Comparison of ENCODE assay signal across 10 mouse cellular contexts in genomic region chr2:169133855-169134254, GRCm38 (mm10).
DNase-seq lines count a peak whose midpoint lies in the region; ATAC-seq lines count a peak whose summit lies in the region.
"Had no signal": no experiment of that assay in that cellular context is flagged by ENCODE, and none has a peak within 500 bp of the region (broad histone marks: within the 10 kb centered on the region; RNA-seq: fewer than 3 reads in every experiment).

No protein-coding gene starts in this region.

- H3K4me2 ChIP-seq in hindbrain, embryonic 11.5 days (replicated peaks; ENCODE audit: low read depth, low read length), result no peak overlapping the region
- 0 out of 2 replicates have a peak overlapping the region, but pooled peaks have one; percentile 9 for H3K4me2 ChIP-seq in neural tube, embryonic 12.5 days (replicated peaks)
- H3K4me2 ChIP-seq in neural tube, embryonic 15.5 days, result no peak overlapping the region

- H3K36me3 ChIP-seq in hindbrain, embryonic 10.5 days, result no peaks in the 10 kb centered on the region
- H3K36me3 ChIP-seq in hindbrain, embryonic 11.5 days (ENCODE audit: control insufficient read depth, insufficient read depth, low read length), result no peaks in the 10 kb centered on the region
- no peaks in the 10 kb centered on the region for H3K36me3 ChIP-seq in neural tube, embryonic 12.5 days
- H3K36me3 ChIP-seq in neural tube, embryonic 15.5 days, result no peaks in the 10 kb centered on the region

- ATAC-seq in hindbrain, embryonic 11.5 days (ENCODE audit: low FRiP score), result no peak
- ATAC-seq in neural tube, embryonic 12.5 days (ENCODE audit: low FRiP score, low read depth), result no peak
- ATAC-seq in neural tube, embryonic 15.5 days (ENCODE audit: low FRiP score), result no peak
- ATAC-seq: liver, postnatal 0 days had no signal

- no peak overlapping the region for H3K4me3 ChIP-seq in hindbrain, embryonic 10.5 days
- no peak overlapping the region for H3K4me3 ChIP-seq in hindbrain, embryonic 11.5 days (ENCODE audit: low read depth, low read length)
- no peak overlapping the region for H3K4me3 ChIP-seq in neural tube, embryonic 12.5 days
- no peak overlapping the region for H3K4me3 ChIP-seq in neural tube, embryonic 15.5 days (replicated peaks)

- H3K9ac ChIP-seq in hindbrain, embryonic 11.5 days (ENCODE audit: low read depth, low read length), result no peak overlapping the region
- no peak overlapping the region for H3K9ac ChIP-seq in neural tube, embryonic 12.5 days
- H3K9ac ChIP-seq in neural tube, embryonic 15.5 days (replicated peaks), result no peak overlapping the region
- H3K9ac ChIP-seq: liver, postnatal 0 days had no signal

- no peak for DNase-seq in hindbrain, embryonic 10.5 days (ENCODE audit: low spot score)
- no peak for DNase-seq in hindbrain, embryonic 11.5 days (ENCODE audit: low spot score)
- DNase-seq in kidney, postnatal 14 days, result peak; percentile 26
- peak; percentile 28 for DNase-seq in yolk sac, embryonic 10.5 days (ENCODE audit: low spot score)
- no peak for DNase-seq in frontal cortex, postnatal 25 days (ENCODE audit: low spot score in 2 of 2)
- DNase-seq: cerebellum, adult 8-10 months; liver, postnatal 0 days; spleen, adult 18-20 months had no signal

- H3K27ac ChIP-seq in hindbrain, embryonic 10.5 days, result peak overlapping the region; percentile 80
- H3K27ac ChIP-seq in hindbrain, embryonic 11.5 days (ENCODE audit: low read depth, low read length), result no peak overlapping the region
- no peak overlapping the region for H3K27ac ChIP-seq in neural tube, embryonic 12.5 days
- H3K27ac ChIP-seq in neural tube, embryonic 15.5 days (replicated peaks), result no peak overlapping the region

- no peaks in the 10 kb centered on the region for H3K27me3 ChIP-seq in hindbrain, embryonic 10.5 days (ENCODE audit: insufficient read depth, poor library complexity, severe bottlenecking)
- H3K27me3 ChIP-seq in hindbrain, embryonic 11.5 days (ENCODE audit: control insufficient read depth, insufficient read depth, low read length), result no peaks in the 10 kb centered on the region
- H3K27me3 ChIP-seq in neural tube, embryonic 12.5 days (replicated peaks), result no peaks in the 10 kb centered on the region
- no peaks in the 10 kb centered on the region for H3K27me3 ChIP-seq in neural tube, embryonic 15.5 days (replicated peaks)

- 68% methylated on average over 15 of the region's 15 CpGs for WGBS in hindbrain, embryonic 10.5 days
- 62% methylated on average over 15 of the region's 15 CpGs for WGBS in hindbrain, embryonic 11.5 days
- WGBS in neural tube, embryonic 12.5 days, result 47% methylated on average over 15 of the region's 15 CpGs
- 37% methylated on average over 15 of the region's 15 CpGs for WGBS in neural tube, embryonic 15.5 days

- H3K9me3 ChIP-seq in hindbrain, embryonic 10.5 days, result 0 out of 2 replicates have a peak, but pooled peaks cover 3% of the 10 kb centered on the region
- peaks cover 3% of the 10 kb centered on the region; the same call in 1 of the 2 replicates for H3K9me3 ChIP-seq in hindbrain, embryonic 11.5 days (ENCODE audit: control insufficient read depth, low read length)
- H3K9me3 ChIP-seq in neural tube, embryonic 12.5 days, result no peaks in the 10 kb centered on the region
- no peaks in the 10 kb centered on the region for H3K9me3 ChIP-seq in neural tube, embryonic 15.5 days (replicated peaks)

- H3K4me1 ChIP-seq in hindbrain, embryonic 10.5 days (replicated peaks), result peaks cover 29% of the 10 kb centered on the region
- H3K4me1 ChIP-seq in hindbrain, embryonic 11.5 days (replicated peaks; ENCODE audit: control insufficient read depth, insufficient read depth, low read length), result 0 out of 2 replicates have a peak, but pooled peaks cover 5% of the 10 kb centered on the region
- peaks cover 12% of the 10 kb centered on the region; the same call in 1 of the 2 replicates for H3K4me1 ChIP-seq in neural tube, embryonic 12.5 days
- peaks cover 16% of the 10 kb centered on the region for H3K4me1 ChIP-seq in neural tube, embryonic 15.5 days

Comparison
In these comparisons a context has a peak if more than half of its experiments do, and no peak if none do; other contexts are left out.
1. DNase-seq: peak in kidney, postnatal 14 days (single experiment) and yolk sac, embryonic 10.5 days (single experiment); none in hindbrain, embryonic 10.5 days (single experiment), hindbrain, embryonic 11.5 days (single experiment) and frontal cortex, postnatal 25 days (0 of 2).